Mouse (Mus musculus): Measurements from ENCODE around the gene Ccdc88a. TPM values are rescaled to one million over a fixed set of nuclear protein-coding genes. Genes with fewer than 3 reads are reported as not detected.

Ccdc88a gene
- polyA plus RNA-seq, 1 experiment = 0.82 TPM

DNA sequence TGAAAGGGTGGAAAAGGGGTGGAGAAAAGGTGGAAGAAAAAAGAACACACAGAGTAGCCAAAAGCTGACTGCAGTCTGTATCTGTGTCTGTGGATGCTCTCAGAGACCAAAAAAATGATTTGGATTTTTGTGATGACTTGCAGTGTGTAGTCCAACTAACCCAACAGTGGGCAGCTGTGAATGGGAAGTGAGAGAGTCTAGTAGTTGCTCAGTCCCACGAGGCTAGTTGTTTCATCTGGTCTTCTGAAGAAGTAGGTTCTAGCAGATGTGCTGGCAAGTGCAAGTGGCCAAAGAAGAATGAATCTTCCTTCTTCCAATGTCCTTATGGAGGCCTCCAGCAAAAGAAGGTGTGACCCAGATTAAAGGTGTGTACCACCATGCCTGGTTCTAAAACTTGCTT, 10.5 kb downstream of the Ccdc88a start:
- 25% methylated on average over 1 of the region's 1 CpGs for WGBS
- Histone ChIP-seq H3K4me1 (ENCODE audit: control insufficient read depth, insufficient read depth, insufficient read length) (no peaks in the 10 kb centered on the region), H3K36me3 (ENCODE audit: control insufficient read depth, insufficient read depth, low read length) (no peaks in the 10 kb centered on the region), H3K27me3 (ENCODE audit: control insufficient read depth, insufficient read depth, low read length) (no peaks in the 10 kb centered on the region), H3K4me3 (ENCODE audit: extremely low read depth, insufficient read depth, insufficient read length) (no peak overlapping the region), H3K27ac (ENCODE audit: insufficient read depth, low read length) (no peak overlapping the region)
- no peak for DNase-seq (ENCODE audit: low read depth in 1 of 2, low spot score in 2 of 2)
- no peak for TF ChIP-seq CTCF (IDR thresholded peaks at IDR 0.05; ENCODE audit: extremely low read depth, insufficient read depth, insufficient read length, insufficient replicate concordance)
- no peak for TF ChIP-seq POLR2A (IDR thresholded peaks at IDR 0.05; ENCODE audit: low read depth, low read length)

DNA sequence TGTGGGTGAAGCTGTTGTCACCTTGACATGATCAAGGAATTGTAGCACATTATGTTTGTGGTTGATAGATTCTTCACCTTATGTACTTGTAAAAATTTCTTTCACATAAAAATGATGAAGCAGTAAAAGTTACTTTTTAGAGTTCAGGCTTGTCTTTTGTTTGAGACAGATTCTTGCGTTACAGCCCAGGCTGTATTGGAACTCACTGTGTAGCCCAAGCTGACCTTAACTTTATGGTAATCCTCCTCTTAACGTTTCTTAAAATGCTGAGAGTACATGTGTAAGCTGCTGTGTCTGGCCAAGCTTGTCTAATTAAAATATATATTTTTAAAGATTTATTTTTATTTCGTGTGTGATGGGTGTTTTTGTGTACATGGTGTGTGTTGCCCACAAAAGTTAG, 11.2 kb downstream of the Ccdc88a start:
- H3K4me3 ChIP-seq (ENCODE audit: extremely low read depth, insufficient read depth, insufficient read length) = no peak overlapping the region
- H3K36me3 ChIP-seq (ENCODE audit: control insufficient read depth, insufficient read depth, low read length) = no peaks in the 10 kb centered on the region
- H3K4me1 ChIP-seq (ENCODE audit: control insufficient read depth, insufficient read depth, insufficient read length) = no peaks in the 10 kb centered on the region
- TF ChIP-seq CTCF (IDR thresholded peaks at IDR 0.05; ENCODE audit: extremely low read depth, insufficient read depth, insufficient read length, insufficient replicate concordance) (no peak), POLR2A (IDR thresholded peaks at IDR 0.05; ENCODE audit: low read depth, low read length) (no peak)
- no peak overlapping the region for H3K27ac ChIP-seq (ENCODE audit: insufficient read depth, low read length)
- 72% methylated on average over 3 of the region's 3 CpGs for WGBS
- no peaks in the 10 kb centered on the region for H3K27me3 ChIP-seq (ENCODE audit: control insufficient read depth, insufficient read depth, low read length)
- DNase-seq (ENCODE audit: low read depth in 1 of 2, low spot score in 2 of 2) = no peak

DNA sequence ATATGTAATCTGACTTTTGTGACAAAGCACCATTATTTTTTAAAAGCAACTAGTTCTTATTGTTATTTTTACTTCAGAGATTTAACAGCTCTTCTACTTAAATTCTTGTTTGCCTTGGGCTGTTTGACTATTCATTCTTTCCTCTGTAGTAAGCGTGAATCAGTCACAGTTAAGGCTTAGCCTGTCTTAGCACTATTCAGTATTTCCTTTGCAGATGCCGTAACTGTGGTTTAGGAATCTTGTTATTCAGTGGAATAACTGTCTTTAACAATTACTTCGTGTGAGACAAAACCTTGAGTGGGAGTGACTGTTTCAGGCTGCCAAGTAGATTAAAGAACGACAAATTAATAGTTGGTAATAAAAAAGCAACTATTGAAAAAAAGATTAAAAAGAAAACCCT, 16.5 kb downstream of the Ccdc88a start:
- 84% methylated on average over 4 of the region's 4 CpGs for WGBS
- Histone ChIP-seq H3K4me3 (ENCODE audit: extremely low read depth, insufficient read depth, insufficient read length) (no peak overlapping the region), H3K27me3 (ENCODE audit: control insufficient read depth, insufficient read depth, low read length) (no peaks in the 10 kb centered on the region), H3K36me3 (ENCODE audit: control insufficient read depth, insufficient read depth, low read length) (no peaks in the 10 kb centered on the region), H3K27ac (ENCODE audit: insufficient read depth, low read length) (no peak overlapping the region), H3K4me1 (ENCODE audit: control insufficient read depth, insufficient read depth, insufficient read length) (no peaks in the 10 kb centered on the region)
- no peak for DNase-seq (ENCODE audit: low read depth in 1 of 2, low spot score in 2 of 2)
- TF ChIP-seq CTCF (IDR thresholded peaks at IDR 0.05; ENCODE audit: extremely low read depth, insufficient read depth, insufficient read length, insufficient replicate concordance) (no peak), POLR2A (IDR thresholded peaks at IDR 0.05; ENCODE audit: low read depth, low read length) (no peak)

DNA sequence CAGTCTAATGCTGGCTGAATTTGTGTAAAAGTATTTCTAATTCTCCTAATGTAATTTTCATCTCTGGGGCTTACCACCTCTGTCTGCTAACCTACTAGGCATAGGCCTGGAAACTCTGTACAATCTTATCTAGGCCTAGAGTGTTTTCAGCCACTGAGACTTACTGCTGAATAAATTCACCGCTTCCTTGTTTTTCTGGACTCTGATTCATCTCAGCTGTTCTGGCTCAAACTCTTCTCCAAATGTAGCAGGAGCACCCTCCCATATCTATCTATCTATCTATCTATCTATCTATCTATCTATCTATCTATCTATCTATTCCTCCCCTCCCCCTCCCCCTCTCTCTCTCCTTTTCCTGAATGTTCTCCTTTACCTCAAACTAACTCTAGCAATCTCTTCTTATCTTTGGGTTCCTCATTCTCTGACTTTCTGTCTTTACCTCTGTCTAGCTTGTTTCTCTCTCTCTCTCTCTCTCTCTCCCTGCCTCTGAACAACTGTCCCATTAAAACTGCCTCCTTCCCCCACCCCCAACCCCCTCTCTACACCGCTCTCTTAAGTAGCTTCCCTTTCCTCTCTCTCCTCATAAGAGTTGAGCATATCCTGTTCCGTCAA, 21.8 kb downstream of the Ccdc88a start:
- H3K4me3 ChIP-seq (ENCODE audit: extremely low read depth, insufficient read depth, insufficient read length) = no peak overlapping the region
- DNase-seq (ENCODE audit: low read depth in 1 of 2, low spot score in 2 of 2) = no peak
- H3K27ac ChIP-seq (ENCODE audit: insufficient read depth, low read length) = no peak overlapping the region
- no peaks in the 10 kb centered on the region for H3K36me3 ChIP-seq (ENCODE audit: control insufficient read depth, insufficient read depth, low read length)
- no peaks in the 10 kb centered on the region for H3K4me1 ChIP-seq (ENCODE audit: control insufficient read depth, insufficient read depth, insufficient read length)
- no peaks in the 10 kb centered on the region for H3K27me3 ChIP-seq (ENCODE audit: control insufficient read depth, insufficient read depth, low read length)
- no peak for TF ChIP-seq CTCF (IDR thresholded peaks at IDR 0.05; ENCODE audit: extremely low read depth, insufficient read depth, insufficient read length, insufficient replicate concordance)
- TF ChIP-seq POLR2A (IDR thresholded peaks at IDR 0.05; ENCODE audit: low read depth, low read length) = no peak
- 94% methylated on average over 3 of the region's 3 CpGs for WGBS

DNA sequence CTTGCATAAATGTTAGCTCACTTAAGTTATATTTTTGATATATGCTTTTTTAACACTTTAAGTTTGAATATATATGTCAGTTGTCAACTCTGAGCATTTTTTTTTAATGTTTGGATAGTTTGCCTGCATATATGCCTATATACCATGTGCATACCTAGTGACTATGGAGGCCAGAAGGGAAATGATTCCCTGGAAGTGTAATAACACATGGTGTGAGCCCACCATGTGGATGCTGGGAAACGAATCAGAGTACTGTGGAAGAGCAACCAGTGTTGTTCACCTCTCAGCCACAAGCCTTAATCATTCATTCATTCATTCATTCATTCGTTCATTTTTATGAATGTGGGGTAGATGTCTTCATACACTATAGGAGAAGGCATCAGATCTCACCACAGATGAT, 26.9 kb downstream of the Ccdc88a start:
- no peak overlapping the region for H3K27ac ChIP-seq (ENCODE audit: insufficient read depth, low read length)
- TF ChIP-seq CTCF (IDR thresholded peaks at IDR 0.05; ENCODE audit: extremely low read depth, insufficient read depth, insufficient read length, insufficient replicate concordance) (no peak), POLR2A (IDR thresholded peaks at IDR 0.05; ENCODE audit: low read depth, low read length) (no peak)
- no peak for DNase-seq (ENCODE audit: low read depth in 1 of 2, low spot score in 2 of 2)
- WGBS = 86% methylated on average over 2 of the region's 2 CpGs
- no peaks in the 10 kb centered on the region for H3K36me3 ChIP-seq (ENCODE audit: control insufficient read depth, insufficient read depth, low read length)
- H3K27me3 ChIP-seq (ENCODE audit: control insufficient read depth, insufficient read depth, low read length) = no peaks in the 10 kb centered on the region
- no peaks in the 10 kb centered on the region for H3K4me1 ChIP-seq (ENCODE audit: control insufficient read depth, insufficient read depth, insufficient read length)
- no peak overlapping the region for H3K4me3 ChIP-seq (ENCODE audit: extremely low read depth, insufficient read depth, insufficient read length)

DNA sequence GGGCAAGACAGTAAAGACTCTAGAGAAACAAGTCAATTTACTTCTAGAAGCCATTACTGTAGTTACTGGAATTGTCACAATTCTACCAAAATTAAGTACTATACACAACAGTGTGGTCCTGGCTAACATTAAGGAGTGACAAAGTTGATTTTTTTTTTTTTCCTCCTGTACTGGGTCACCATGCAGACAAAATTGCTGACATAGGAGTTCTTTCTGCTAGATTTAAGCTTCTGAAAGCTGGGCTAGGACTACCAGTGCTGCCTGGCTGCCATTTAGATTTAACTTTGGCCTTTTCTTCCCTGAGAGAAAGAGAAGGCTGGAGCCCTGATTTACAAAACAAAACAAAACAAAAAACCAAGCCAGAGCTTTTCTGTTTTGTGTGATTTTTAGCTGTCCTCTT, 32.8 kb downstream of the Ccdc88a start:
- H3K27ac ChIP-seq (ENCODE audit: insufficient read depth, low read length) = no peak overlapping the region

DNA sequence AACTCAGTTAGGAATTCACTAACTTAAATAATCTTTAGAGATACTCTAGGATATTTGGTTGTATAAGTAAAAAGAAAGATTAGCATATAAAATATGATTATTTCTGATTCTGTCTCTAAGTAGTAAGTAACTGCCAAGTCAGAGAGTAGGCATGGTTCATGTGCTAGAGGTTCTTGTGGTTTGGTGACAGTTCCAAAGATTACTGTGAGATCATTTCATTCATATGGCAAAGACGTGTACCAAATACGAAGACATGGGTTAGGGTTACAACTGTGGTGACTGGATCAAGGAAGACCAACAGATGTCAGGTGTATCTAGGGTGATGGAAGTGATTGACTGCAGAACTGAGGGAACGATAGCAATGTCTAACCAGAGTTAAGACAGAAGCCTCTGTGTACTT, 50.0 kb downstream of the Ccdc88a start:
- Histone ChIP-seq H3K4me3 (ENCODE audit: extremely low read depth, insufficient read depth, insufficient read length) (no peak overlapping the region), H3K36me3 (ENCODE audit: control insufficient read depth, insufficient read depth, low read length) (no peaks in the 10 kb centered on the region), H3K27me3 (ENCODE audit: control insufficient read depth, insufficient read depth, low read length) (no peaks in the 10 kb centered on the region), H3K4me1 (ENCODE audit: control insufficient read depth, insufficient read depth, insufficient read length) (no peaks in the 10 kb centered on the region), H3K27ac (ENCODE audit: insufficient read depth, low read length) (no peak overlapping the region)
- TF ChIP-seq POLR2A (IDR thresholded peaks at IDR 0.05; ENCODE audit: low read depth, low read length) (no peak), CTCF (IDR thresholded peaks at IDR 0.05; ENCODE audit: extremely low read depth, insufficient read depth, insufficient read length, insufficient replicate concordance) (no peak)
- 80% methylated on average over 3 of the region's 3 CpGs for WGBS
- no peak for DNase-seq (ENCODE audit: low read depth in 1 of 2, low spot score in 2 of 2)

More for the DNA sequence above, 32.8 kb downstream of the Ccdc88a start:
- H3K36me3 ChIP-seq (ENCODE audit: control insufficient read depth, insufficient read depth, low read length) = no peaks in the 10 kb centered on the region
- H3K27me3 ChIP-seq (ENCODE audit: control insufficient read depth, insufficient read depth, low read length) = no peaks in the 10 kb centered on the region
- no peak for TF ChIP-seq CTCF (IDR thresholded peaks at IDR 0.05; ENCODE audit: extremely low read depth, insufficient read depth, insufficient read length, insufficient replicate concordance)
- TF ChIP-seq POLR2A (IDR thresholded peaks at IDR 0.05; ENCODE audit: low read depth, low read length) = no peak
- no peaks in the 10 kb centered on the region for H3K4me1 ChIP-seq (ENCODE audit: control insufficient read depth, insufficient read depth, insufficient read length)
- no peak overlapping the region for H3K4me3 ChIP-seq (ENCODE audit: extremely low read depth, insufficient read depth, insufficient read length)
- no peak for DNase-seq (ENCODE audit: low read depth in 1 of 2, low spot score in 2 of 2)
